Mouse (Mus musculus) right cerebral cortex, postnatal 10 days (tissue): ENCODE measurements at regions not wholly inside any gene's neighbourhood (a gene's known extent, or its start where the extent isn't known, plus 50 kb on each side); places are given as distances from the start of the nearest gene placed in this dataset.
A peak's percentile ranks its signal among the peaks of the same experiment; 100 is the strongest.

Source experiments
- DNase-seq, 2 experiments: peaks; one replicate each; pipeline ENCODE4 v3.0.0; 2021; ENCODE audit warnings: low spot score in 2 of 2

DNA sequence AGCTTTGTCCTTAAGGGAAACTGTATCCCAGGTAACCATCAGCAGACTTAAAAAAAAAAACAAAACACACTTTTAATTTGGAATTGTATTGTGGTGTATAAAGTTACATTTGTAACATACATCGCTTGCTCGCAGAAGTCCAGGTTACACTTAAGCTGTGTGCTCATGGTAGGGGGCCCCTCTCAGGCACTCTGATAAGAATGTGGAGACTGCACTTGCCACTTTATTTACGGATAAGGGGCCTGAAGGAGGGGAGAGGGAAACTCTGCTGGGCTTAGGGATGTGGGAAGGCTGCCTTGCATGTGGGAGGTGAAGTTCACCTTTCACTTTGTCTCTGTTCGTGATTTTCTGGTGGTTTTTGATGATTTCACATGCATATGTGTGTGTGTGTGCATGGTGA lies 58.7 kb downstream of the Ccdc185 start:
- DNase-seq = no peak

DNA sequence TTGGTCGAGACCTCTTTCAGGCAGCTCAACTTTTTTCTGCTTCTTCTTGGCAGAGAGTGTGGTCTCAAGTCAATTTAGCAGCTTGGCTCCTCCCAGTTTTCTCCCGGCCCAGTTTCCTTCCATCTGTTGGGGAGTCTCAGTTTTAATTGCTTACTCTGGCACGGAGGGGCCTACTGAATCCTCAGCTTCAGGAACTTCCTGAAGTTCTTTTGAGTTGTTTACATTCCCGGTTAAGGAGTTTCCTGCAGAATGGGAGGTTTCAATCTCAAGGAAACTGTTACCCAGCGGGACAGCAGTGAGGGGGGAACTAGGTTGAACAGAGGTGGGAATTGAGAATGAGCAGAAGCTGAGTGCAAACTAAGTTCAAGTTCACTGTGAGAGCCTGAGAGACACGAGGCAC lies 59.2 kb downstream of the Ccdc185 start:
- no peak for DNase-seq

DNA sequence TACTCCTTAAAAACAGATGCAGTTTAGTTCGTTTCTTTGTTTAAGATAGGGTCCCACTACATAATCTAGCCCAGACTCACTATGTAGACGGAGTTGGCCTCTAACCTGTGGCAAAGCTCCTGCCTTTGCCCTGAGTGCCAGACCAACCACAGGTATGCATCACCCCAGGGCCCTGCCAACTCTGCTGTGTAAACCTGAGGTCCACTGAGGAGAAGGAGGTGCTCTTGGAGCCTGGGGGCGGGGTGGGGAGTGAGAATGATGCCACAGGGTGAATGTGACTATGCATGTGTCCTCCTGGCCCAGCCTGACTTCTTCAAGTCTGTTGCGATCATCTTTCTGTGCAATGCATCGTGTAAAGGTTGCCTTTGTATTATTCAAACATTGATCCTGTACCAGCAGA lies 61.8 kb downstream of the Ccdc185 start:
- no peak for DNase-seq

DNA sequence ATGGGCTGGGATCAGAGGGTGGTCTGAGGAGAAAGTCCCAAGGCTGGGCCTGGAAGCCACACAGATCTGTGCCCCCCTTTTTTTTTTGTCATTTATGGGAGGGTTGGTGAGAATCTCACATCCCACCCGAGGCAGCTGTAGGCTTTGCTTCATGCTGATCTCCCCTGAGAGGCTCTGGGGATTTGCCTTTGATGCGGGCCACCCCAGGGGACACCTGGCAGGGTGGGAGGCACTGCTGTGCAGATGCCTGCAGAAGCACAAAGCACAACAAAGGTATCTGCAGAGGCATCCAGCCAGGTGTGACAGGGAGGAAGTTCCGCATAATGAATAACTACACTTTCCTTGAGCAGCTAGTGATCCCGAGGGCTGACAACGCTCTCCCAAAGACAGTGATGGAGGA lies 62.7 kb downstream of the Ccdc185 start:
- DNase-seq = no peak

DNA sequence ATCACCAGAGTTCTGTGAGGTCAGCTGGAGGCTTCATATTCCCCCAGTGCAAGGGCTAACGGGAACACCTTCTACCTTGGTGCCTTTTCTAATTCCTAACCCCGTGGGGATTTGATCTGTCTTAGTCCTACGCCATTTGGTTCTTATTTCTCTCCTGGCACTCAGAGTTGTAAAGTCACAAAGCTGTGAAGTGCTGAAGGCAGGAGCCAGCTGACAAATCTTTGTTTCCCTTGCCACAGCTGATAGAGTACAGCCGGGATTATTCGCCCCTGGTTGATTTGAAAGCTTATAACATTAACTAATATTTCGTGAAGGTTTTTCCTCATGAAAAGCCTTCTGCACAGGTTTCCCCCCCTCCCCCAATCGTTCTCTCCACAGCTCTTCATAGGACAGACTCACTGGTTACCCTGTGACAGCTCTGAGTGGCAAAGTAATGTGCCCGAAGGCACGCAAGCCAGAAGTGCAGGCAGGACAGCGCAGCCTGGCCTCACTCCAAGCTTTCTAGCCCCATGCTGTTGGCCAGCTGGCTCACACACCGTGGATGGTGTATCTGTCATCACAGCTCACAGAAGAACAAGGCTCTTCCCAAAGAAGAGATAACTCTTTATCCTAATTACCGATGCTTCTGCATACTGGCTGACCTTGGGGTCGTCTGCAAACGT lies 66.3 kb downstream of the Ccdc185 start:
- DNase-seq = peak; percentile 34 to 35
